Mouse (Mus musculus): ENCODE data around the gene Il20rb.

Il20rb gene

DNA sequence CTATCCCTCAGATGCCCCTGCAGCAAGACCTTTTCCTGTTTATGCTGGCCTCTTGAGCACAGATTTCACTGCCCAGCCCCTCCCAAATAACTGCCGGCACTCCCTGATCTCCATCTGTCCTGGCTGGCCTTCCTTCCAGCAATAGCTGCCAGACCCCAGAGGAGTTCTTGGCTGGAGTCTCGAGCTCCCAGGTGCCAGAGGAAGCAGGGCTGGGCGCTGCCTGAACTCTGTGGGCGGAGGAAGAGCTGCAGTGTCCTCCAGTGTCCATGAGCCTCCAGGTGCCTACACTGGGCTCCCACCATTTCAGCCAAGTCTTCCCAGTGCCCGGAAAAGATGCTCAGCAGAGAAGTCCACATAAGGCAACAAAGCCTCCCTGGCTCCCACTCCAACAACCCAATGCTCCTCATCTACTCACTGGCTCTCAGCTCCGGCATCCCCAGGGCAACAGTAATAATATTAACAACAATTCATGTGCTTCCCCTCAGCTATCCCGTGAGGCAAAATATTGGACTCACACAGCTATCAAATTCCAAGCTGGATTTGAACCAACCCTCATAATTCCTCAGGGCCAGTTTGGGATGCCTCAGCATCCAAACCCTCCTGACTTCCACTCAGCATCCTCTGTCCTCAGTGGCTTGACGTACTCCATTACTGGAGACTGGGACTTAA lies 15.5 kb downstream of the Il20rb start:
- in situ Hi-C loops (cut with MboI): no loop called here

- in situ Hi-C loops (cut with MboI): no loop called here
Measured at GRCm38 (mm10) chr9:100470228-100470627, 16.4 kb downstream of the Il20rb start.

- in situ Hi-C loops (cut with MboI): no loop called here
Measured at GRCm38 (mm10) chr9:100469681-100470080, 16.9 kb downstream of the Il20rb start.

DNA sequence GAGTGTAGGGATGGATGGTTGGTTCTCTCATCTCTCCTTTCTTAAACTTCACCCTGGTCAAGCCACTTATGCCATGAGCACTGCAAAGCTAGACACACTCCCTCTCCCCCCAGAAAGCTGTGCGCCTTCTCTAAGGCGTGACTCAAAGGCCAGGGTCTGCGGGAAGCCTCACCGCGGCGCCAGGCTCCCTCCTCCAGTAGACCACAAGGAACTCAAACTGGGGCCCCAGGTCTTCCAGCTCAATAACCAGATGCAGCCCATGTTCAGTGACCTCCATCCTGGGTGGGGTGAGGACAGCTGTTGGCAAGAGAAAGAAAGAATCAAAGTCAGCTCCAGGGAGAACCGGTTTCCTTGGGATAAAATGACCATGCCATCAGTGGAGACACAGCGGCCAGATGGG lies 18.4 kb downstream of the Il20rb start:
- in situ Hi-C loops (cut with MboI): no loop called here

- in situ Hi-C loops (cut with MboI): no loop called here
Measured at GRCm38 (mm10) chr9:100467653-100468052, 18.9 kb downstream of the Il20rb start.

DNA sequence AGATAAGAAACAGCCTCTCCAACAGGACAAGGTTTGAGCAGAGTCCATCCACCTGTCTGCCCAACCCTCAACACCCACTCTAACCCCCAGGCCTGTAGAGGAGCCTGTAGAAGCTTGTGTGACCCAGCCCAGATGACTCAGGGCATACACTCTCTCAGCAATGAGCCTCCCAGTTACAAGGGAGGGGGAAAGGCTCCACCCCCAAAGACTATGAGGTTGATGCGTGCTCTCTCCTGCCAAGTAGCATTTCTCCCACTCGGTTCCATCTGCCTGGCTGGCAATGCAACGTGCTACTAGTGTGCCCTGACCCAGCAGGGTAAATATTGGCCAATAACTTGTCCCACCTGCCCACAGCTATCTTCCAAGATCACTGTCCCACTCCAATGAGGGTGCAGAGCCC lies 19.8 kb downstream of the Il20rb start:
- in situ Hi-C loops (cut with MboI): no loop called here

- in situ Hi-C loops (cut with MboI): no loop called here
Measured at GRCm38 (mm10) chr9:100465988-100466387, 20.6 kb downstream of the Il20rb start.

DNA sequence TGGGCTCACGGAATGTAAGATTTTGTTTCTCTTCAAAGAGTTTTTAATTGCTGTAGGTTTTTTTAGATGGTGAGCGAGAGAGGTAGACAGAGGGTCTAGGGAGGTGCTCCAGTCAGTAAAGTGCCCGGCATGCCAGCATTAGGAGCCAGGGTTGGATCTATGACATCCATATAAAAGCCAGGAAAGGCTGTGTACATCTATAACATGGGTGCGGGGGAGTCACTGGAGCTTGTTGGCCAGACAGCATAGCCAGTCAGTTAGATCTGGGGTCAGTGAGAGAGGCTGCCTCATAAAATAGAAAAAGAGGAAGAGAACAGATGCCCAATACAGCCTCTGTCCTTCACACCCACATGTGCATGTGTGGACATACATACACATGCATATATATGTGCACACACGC lies 21.2 kb downstream of the Il20rb start:
- in situ Hi-C loops (cut with MboI): no loop called here

GRCm38 (mm10) chr9:100463771-100464170 lies 22.8 kb downstream of the Il20rb start:
- in situ Hi-C loops (cut with MboI): no loop called here

DNA sequence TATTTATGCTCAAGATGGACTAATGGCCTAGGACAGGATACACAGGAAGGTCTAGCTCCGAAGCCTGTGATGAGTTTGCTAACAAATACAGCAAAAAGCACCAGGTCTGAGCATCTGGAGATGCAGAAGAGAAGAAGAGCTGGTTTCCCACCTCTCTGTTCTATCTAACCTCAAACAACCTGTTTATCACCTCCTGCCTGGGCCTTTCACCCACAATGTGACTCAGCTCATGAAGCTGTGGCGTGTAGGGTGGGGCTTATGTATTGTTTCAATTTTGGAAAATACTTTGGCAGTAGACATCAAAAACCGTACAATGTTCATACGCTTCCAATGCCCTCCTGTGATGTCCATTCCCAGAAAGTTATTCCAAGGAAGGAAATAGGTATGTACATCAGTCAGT lies 24.5 kb downstream of the Il20rb start:
- in situ Hi-C loops (cut with MboI): no loop called here

- in situ Hi-C loops (cut with MboI): no loop called here
Measured at GRCm38 (mm10) chr9:100461671-100462070, 24.9 kb downstream of the Il20rb start.

- in situ Hi-C loops (cut with MboI): no loop called here
Measured at GRCm38 (mm10) chr9:100460203-100460602, 26.4 kb downstream of the Il20rb start.

DNA sequence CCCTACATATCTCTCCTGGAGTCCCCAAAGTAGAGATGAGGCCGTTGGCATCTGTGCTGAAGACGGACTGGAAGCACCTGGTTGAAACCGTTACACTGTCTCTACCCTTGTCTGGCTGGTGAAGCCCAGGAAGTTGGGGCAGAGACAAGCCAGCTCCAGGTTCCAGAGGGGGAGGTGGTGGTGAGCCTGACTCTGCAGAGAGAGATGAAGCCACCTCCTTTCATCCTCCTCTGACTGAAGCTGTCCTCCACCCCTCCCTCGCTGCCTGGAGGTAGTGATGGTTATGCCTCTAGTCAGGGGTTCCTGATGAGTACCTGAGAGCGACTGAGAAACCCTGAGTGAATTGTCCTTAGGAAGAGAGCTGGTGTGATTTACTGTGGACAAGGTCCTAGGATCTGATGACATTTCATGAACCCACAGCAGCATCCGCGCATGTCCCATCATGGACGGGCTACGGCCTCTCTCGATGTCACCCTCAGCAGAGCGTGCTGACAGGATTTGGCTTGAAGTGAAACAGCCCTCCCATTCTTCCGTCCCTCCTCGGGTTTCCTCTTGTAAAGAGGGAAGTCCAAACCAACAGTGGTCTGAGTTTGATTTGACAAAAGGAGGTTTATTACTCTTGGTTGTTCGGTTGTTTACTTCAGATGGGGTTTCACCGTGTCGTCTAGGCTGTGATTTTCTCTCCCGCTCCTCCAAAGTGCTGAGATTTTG lies 28.5 kb downstream of the Il20rb start:
- in situ Hi-C loops (cut with MboI): loop anchor here (10.0 kb wide), 1 partner anchor 697 kb away; no protein-coding TSS in a partner anchor

DNA sequence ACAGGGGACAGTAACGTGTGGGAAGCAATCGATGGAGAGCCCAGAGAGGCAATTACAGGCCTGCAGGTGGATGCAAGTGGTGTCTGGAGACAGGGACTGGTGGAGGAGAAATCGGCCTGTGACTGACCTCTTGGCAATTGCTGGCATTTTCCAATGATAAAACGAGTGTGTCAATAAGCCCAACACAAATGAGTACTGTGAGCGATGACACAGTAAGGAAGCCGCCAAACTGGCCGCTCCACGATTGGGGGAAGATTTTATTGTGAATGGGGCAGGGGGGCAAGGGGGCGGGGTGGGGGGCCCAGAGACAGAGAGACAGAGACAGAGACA lies 32.0 kb downstream of the Il20rb start:
- in situ Hi-C loops (cut with MboI): loop anchor here (10.0 kb wide), 1 partner anchor 700 kb away; no protein-coding TSS in a partner anchor

GRCm38 (mm10) chr9:100453944-100454663 lies 32.5 kb downstream of the Il20rb start:
- in situ Hi-C loops (cut with MboI): loop anchor here (10.0 kb wide), 1 partner anchor 701 kb away; no protein-coding TSS in a partner anchor

DNA sequence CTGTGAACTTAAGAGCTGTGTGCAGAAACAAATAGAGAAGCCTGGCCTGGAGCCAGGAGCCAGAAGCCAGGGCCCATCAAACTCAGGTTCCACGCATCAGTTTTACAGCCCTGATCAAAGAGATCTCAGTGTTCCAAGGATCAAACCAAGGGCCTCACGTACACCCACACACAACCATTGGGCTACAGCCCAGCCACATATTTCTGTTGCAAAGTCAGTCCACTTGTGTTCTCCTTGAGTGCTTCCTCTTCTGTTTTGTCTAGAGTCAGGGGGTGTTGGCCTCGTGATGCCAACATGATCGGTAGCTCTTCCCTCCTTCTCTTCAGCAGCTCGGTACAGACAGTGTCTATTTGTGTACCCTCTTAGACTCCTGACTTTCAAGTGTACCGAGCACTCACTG lies 34.2 kb downstream of the Il20rb start:
- in situ Hi-C loops (cut with MboI): loop anchor here (10.0 kb wide), 1 partner anchor 702 kb away; no protein-coding TSS in a partner anchor

DNA sequence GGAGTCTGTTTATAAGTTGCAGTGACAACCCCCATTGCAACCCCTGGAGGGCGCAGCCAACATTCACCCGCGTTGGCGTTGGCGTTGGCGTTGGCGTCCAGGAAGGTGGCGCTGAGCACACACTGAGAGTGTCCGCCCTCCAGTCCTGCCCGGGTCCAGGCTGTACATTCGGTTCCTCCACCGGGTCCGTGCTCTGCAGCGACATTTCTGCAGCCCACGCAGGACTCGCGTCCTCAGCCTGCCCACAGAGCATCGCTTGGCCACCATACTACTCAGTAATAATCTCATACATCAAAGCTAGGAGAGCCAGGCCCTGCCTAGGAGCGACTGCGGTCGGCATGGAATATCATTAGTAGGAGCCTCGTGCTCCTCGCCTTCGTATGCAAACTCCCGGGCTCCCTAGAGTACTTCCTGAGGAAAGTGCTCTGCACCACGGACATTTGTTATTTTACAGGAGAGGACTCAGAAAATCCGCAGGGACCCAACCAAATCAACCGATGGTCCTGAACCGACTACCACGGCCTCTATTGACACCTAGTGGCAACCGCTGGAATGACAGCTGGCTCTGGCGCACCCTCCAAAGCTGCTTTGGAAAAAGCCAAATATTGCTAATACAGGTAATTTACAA lies 40.4 kb downstream of the Il20rb start:
- in situ Hi-C loops (cut with MboI): no loop called here

DNA sequence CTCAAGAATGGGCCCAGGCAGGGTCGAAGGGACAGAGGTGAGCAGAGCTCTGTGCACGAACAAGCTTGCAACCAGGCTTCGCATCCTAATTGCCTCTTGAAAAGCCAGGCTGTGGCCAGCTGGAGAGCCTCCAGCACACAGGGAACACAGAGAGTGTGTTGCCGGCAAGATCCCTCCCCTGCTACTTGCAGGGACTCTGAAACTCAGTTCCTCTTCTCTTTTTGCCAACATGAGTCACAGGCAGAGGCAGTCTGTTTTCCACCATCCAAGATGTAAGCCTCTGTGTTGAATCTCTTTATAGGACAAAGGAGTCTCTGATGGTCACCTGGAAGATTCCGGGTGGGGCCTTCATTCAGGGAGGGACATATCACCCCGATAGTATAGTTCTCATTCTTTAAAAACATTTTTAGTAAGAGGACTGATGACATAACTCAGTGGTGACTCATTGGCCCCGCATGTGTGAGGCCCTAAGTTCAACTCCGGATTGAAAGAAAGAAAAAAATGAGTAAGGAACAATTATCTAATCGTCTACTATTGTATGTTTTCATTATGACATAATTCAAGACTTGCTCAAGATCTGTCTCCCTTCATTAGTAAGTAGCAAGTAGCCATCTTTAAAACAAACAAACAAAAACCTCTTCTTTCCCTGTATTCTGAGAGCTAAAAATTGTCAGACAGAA lies 46.3 kb downstream of the Il20rb start:
- in situ Hi-C loops (cut with MboI): no loop called here

DNA sequence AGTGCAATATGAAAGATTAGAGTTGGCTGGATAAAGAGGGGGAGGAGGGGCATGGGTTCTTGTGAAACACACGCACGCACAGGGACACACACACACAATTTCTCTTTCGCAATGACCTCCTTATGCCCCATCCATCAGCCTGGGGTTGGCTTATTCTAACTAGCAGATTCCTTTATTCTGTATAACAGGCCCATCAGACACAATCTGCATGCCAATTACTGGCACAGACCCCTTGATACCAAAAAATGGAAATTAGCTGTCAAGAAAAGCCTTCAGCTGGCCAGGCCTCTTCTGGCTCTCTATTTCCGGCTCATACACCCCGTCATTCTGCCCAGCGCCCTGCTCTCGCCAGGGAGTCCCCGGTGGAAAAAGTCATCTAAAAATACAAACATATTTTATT lies 47.1 kb downstream of the Il20rb start:
- in situ Hi-C loops (cut with MboI): no loop called here

DNA sequence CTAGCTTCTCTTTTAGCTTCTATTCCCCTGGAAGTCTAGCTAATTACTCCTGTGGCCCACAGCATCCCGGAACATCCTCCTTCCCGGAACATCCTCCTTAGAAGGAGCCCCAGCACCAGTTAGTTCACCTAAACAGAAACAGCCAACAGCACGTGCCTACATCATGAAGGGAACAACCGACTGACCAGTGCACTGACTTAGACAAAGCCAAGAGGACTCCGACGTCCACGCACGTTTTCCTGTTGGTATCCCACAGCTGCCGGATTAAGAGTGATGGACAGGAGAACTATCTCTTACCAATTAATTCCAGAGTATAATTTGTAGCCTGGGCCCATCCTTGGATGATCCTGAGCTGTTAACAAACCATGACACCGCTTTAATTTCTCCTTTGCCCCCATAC lies 47.6 kb downstream of the Il20rb start:
- in situ Hi-C loops (cut with MboI): no loop called here

DNA sequence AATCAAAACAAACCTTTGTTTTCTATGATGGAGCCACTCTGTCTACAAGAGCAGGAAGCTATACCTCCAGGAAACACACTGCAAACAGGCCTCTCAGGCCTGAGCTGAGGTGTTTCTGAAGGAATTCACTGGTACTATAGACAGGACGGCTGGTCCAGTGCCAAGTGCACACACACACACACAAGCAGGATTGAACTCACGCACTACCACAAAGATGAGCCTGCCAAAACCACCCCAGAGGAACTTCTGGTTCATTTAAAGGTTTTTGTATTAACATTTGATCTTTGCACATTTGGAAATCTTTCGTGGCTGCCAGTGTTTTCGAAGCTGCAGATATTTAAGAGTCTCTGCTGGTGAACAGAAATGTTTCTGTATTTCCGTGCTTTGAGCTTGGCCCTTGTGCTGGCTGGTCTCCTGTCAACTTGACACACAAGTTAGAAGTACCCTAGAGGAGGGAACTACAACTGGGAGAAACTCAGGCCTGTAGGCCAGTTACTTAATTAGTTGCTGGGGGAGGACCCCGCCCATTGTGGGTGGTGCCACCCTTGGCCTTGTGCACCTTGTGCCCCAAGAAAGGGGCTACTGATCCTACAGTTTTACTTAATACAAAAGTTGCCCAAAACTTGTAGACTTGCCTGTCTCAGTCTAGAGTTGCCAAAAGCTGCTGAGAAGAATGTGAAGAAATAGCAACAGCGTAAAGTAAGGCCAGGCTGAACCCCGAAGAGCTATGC lies 49.6 kb downstream of the Il20rb start:
- in situ Hi-C loops (cut with MboI): no loop called here
